Mouse (Mus musculus) left cerebral cortex, postnatal 25 days (tissue): ENCODE data around the gene Cfap44. TPM values are rescaled to one million over a fixed set of nuclear protein-coding genes. Genes with fewer than 3 reads are reported as not detected.
"Not testable (repeated sequence)": the region's sequence is repeated elsewhere in the genome, so short reads cannot be mapped to it uniquely, and the experiment has no call there.

Experiments used
- DNase-seq, 2 experiments: peaks; one replicate each; pipeline ENCODE4 v3.0.0; 2022; ENCODE audit warnings: low spot score in 2 of 2, mixed read lengths in 1 of 2
- intact Hi-C: fragments of 180-260 bp; cut with DNase I; formaldehyde crosslinking; loops from one replicate; pipeline ENCODE4 v1.15.1; 2025
- total RNA-seq, 2 experiments: library from RNA; stranded (reverse); gene quantifications; 2 replicates each; pipeline ENCODE4 v1.2.3; 2021

The Cfap44 gene
- total RNA-seq, 2 experiments from 2014 or later, result 2.4 to 4.0 TPM

DNA sequence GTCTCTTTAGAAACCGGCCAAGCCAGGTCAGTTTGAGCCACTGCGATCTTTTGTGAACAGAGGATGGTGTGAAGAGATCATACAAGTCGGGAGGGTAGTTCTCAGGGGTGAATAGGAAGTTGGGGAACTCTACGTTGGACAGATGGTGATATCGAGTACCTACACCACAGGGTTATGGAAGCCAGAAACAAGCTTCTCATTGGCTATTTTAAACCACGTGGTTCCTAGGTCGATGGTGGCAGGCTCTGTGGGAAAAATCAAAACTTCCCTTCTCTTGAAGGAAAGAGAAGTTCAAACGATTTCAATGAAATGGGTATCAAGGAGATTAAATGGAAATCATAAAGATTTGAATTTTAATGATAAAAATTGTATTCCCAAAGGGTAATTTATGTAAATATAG lies 27.1 kb downstream of the Cfap44 start:
- DNase-seq, result no peak
- intact Hi-C loops, result loop anchor here (10.0 kb wide), 1 partner anchor 293 kb away; no protein-coding TSS in a partner anchor

GRCm38 (mm10) chr16:44423499-44423898 lies 28.9 kb downstream of the Cfap44 start:
- intact Hi-C loops, result loop anchor here (10.0 kb wide), 1 partner anchor 291 kb away; no protein-coding TSS in a partner anchor

DNA sequence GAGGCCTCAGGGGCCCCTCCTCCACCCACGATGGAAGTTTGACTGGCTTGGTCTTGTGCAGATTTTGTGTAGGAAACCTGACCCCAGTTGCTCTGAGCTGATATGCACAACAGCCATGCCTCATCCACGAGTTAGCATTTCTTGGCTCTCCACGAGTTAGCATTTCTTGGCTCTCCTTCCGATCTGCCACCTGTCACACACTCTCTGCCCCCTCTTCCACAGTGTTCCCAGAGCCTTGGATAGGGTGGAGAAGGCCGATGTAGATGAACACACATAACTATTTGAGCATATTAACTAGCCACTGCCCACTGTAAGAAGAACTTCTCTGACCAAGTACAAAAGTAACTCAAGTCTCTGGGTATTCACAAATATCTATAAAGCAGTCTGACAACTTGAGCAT lies 33.9 kb downstream of the Cfap44 start:
- intact Hi-C loops, result loop anchor here (10.0 kb wide), 1 partner anchor 286 kb away; no protein-coding TSS in a partner anchor
- no peak for DNase-seq

More at GRCm38 (mm10) chr16:44423499-44423898, 28.9 kb downstream of the Cfap44 start:
- DNase-seq, result peak; percentile 68 to 91

DNA sequence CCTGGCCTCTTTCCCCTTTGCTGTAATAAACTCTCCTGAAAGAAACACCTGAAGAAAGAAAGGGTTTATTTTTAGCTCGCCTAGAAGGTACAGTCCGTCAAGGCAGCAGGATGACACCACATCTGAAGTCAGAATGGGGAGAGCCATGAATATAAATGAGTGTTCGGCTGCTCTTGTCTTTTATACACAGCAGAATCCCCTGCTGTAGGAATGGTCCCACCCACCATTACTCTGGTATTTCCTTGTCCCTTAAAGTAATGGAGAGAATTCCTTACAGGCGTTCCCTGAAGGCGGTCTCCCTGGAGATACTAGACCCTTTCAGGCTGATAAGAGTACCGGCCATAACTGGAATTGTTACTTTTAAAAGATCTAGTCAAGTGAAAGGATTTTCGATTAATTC lies 35.4 kb downstream of the Cfap44 start:
- intact Hi-C loops, result no loop called here
- DNase-seq, result no peak

DNA sequence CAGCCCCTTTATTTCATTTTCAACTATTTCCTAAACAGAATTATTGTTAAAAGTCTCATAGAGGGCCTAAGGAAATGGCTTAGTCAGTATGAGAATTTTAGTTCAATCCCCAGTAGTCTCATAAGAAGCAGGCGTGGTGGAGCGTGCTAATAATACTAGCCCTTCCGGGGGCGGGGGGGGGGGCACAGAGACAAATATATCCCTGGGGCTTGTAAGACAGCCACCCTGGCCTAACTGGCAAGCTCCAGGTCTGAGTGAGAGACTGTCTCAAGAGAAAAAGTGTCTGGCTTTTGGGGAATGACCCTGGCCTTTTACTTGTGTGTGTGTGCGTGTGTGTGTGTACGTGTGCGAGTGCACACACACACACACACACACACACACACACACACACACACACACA lies 40.3 kb downstream of the Cfap44 start:
- intact Hi-C loops, result no loop called here
- no peak for DNase-seq

GRCm38 (mm10) chr16:44435481-44435880 lies 40.9 kb downstream of the Cfap44 start:
- intact Hi-C loops, result no loop called here
- no peak for DNase-seq

DNA sequence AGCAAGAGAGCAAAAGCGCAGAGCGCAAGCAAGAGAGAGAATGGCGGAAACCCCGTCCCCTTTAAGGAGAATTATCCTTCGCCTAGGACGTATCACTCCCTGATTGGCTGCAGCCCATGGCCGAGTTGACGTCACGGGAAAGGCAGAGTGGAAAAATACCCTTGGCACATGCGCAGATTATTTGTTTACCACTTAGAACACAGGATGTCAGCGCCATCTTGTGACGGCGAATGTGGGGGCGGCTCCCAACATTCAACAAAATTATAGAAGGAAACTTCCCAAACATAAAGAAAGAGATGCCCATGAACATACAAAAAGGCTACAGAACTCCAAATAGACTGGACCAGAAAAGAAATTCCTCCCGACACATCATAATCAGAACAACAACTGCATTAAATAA lies 47.3 kb downstream of the Cfap44 start:
- intact Hi-C loops, DNase-seq: not testable (repeated sequence)

DNA sequence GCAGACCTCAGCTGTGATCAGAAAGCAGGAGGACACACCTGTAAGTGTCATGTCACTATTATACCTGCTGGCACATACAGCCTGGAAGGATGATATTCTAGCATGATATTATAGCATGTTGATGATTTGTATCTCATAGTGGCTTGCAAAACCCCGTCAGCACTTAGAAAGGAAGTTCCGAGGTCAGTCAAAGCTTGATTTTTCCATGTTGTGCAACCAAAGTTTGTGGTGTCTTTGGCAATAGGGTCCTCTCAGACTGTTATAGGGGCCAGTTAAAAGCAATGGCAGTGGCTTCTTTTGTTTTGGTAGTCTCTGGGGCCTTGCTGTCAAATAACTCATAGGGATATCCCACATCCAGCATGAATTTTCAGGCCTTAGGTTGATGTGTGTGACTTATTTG lies 63.3 kb downstream of the Cfap44 start:
- DNase-seq, result no peak
- intact Hi-C loops, result no loop called here

- no peak for DNase-seq
- intact Hi-C loops, result no loop called here
Measured at GRCm38 (mm10) chr16:44458826-44459225, 64.2 kb downstream of the Cfap44 start.

- intact Hi-C loops, result no loop called here
- no peak for DNase-seq
Measured at GRCm38 (mm10) chr16:44460922-44461321, 66.3 kb downstream of the Cfap44 start.

GRCm38 (mm10) chr16:44475281-44475680 lies 80.7 kb downstream of the Cfap44 start:
- DNase-seq, result no peak
- intact Hi-C loops, result no loop called here

DNA sequence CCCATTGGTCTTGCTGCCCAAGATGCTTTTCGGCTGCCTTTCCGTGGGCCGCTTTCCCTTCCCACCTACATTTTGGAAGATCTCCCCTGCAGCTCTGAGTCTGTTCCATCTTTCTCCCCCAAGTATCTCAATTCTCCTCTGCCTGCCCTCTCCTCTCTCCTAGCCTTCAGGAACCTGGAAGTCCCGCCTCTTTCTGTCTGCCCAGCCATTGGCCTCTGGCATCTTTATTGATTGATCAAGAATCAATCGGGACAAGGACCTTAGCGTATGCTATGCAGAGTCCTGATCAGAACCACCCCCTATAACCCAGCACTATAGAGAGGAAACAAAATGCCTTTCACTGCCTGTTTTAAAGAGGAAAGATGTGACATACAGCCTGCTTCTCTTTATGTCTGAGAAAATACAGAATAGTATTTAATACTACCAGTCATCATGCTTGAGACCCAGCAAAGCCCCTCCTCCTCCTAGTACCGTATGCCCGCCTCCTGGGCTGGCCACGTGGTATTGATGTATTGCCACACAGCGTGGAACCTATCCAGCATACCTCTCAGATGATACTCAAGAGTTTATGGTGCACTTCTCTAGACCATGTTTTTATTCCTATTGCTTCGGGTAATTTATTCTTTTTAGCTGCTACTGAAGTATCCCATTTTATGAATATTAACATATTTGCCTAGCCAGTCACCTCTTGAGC lies 81.2 kb downstream of the Cfap44 start:
- DNase-seq, result no peak
- intact Hi-C loops, result no loop called here

GRCm38 (mm10) chr16:44478767-44479166 lies 84.2 kb downstream of the Cfap44 start:
- intact Hi-C loops, result no loop called here

DNA sequence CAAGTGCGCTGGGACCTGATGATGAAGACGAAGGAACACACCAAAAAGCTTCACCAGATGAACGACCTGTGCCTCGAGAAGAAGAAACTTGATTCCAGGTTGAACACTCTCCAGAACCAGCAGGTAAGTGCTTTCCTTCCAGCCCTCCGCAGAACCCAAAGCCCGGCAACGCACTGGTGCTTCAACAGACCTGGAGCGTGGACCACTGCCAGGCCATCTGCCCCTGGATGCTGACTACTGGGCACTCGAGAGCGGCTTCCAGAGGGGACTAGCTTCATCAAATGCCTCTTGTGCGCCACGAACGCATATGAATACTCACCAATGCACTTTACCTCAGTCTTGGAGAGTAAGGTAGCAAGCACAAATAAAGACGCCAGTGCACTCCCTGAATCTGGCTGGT lies 85.3 kb downstream of the Cfap44 start:
- intact Hi-C loops, result loop anchor here (2.0 to 10.0 kb wide), 2 partner anchors 163 to 235 kb away; no protein-coding TSS in a partner anchor

More at GRCm38 (mm10) chr16:44478767-44479166, 84.2 kb downstream of the Cfap44 start:
- DNase-seq, result no peak

GRCm38 (mm10) chr16:44480616-44481015 lies 86.0 kb downstream of the Cfap44 start:
- no peak for DNase-seq
- intact Hi-C loops, result loop anchor here (2.0 to 10.0 kb wide), 2 partner anchors 162 to 234 kb away; no protein-coding TSS in a partner anchor

More for the DNA sequence above, 85.3 kb downstream of the Cfap44 start:
- no peak for DNase-seq

DNA sequence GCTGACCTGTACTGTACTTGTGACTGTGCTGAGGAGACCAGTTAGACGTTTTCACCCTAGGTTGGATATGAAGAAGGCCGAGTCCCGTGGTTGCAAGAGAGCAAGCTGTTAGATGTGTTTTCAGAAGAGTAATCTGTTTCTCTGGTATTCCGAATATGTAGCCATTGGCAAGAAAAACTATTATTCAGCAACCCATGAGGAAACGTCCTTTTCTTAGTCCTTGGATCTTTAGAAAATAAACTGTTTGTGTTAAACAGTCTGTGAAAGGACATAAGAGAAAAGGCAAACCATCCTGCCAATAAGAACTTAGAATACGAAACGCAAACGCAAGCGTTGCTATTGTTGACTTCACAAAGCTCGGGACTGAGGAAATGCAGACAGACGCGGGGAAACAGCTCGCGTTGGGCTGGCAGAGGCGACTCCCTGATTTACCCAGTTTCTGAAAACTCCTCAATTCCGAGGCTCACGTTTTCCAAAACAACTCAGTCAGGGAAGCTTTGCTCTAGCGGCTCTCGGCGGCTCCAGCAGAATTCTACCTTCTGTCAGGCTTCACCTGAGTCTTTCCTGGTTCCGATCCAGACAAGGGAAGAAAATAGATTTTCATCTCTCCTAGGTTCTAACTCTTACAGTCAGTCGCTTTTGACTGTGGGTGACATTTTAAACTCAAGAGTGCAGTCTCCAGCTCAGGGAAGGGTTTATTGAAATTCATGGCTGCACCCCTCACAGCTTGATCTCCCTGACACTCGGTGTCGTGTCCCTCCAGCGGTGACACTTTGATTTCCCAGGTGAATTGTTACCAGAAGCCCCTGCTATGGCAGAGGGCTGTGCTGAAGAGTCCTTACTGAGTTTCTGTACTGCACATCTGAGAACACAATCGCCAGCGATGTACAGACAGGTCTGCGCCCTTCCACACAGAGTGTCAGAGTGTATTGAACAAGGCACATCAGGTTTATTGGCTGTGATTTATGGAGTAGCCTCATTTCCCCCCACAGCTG lies 87.3 kb downstream of the Cfap44 start:
- DNase-seq, result no peak
- intact Hi-C loops, result loop anchor here (2.0 to 10.0 kb wide), 2 partner anchors 161 to 233 kb away; no protein-coding TSS in a partner anchor

DNA sequence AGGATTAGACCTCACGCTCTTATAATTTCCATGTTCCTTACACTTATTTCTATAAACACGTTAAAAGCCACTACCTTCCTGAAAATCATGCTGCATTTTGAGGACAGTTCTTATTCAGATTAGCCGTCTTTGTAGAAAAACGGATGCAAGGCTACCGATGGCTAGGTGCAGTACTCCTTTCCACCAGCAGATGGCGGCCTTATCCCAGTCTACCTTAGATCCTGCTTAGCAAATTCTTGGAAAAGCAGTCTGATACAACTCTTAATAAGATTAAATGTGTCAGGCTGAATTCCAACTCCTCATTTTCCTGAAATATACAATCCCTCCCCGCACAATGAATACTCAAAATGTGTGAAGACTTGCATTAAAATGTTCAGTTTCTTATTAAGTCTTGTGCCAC lies 89.5 kb downstream of the Cfap44 start:
- peak; percentile 88 to 90 for DNase-seq
- intact Hi-C loops, result loop anchor here (10.0 kb wide), 1 partner anchor 231 kb away; no protein-coding TSS in a partner anchor

DNA sequence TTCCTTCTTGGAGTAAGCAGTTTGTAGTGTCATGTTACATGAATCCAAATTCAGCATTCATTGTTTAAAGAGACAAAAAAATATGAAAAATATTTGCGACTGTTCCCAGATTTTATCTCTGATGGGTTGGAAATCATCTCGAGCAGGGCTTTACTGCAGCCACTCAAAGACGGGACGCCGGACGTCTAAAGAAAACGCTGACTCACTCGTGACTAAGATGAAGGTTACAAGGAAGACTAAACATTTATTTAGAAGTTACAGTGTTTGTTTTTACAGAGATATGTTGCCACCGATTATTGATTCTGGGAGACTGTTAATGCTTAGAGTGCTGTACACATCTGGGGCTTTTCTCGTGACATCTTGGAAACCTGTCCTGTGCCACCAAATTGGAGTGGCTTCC lies 90.2 kb downstream of the Cfap44 start:
- intact Hi-C loops, result loop anchor here (10.0 kb wide), 1 partner anchor 230 kb away; no protein-coding TSS in a partner anchor
- no peak for DNase-seq

DNA sequence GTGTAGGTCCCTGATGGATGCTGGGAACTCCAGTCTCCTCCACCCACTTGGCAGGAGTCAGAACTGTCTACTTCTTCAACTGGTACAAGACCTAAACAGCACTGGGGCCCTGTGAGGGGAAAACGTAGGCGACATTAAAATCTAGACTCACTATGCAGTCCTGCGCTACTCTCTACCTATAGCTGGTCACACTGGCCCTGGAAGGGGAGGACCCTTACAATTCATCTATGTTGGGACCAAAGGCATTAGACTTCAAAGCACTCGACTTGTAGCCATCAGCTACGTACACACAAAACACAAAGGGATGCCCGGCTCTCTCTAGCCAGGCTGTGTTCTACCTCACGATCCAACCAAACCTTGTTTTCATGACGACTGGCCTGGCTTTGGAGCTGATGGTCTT lies 91.1 kb downstream of the Cfap44 start:
- no peak for DNase-seq

GRCm38 (mm10) chr16:44486612-44487011 lies 92.0 kb downstream of the Cfap44 start:
- DNase-seq, result peak in 1 of 2 experiments; percentile 40
- intact Hi-C loops, result loop anchor here (10.0 kb wide), 1 partner anchor 228 kb away; no protein-coding TSS in a partner anchor

More for the DNA sequence above, 91.1 kb downstream of the Cfap44 start:
- intact Hi-C loops, result loop anchor here (10.0 kb wide), 1 partner anchor 229 kb away; no protein-coding TSS in a partner anchor
